Mouse (Mus musculus): ENCODE results near the gene 4933430I17Rik. TPM values are rescaled to one million over a fixed set of nuclear protein-coding genes. Genes with fewer than 3 reads are reported as not detected.
"Not testable (repeated sequence)": the region's sequence is repeated elsewhere in the genome, so short reads cannot be mapped to it uniquely, and the experiment has no call there.

4933430I17Rik gene
- 0.37 and 0.43 TPM in 2 replicates for polyA plus RNA-seq (2014; fragmentation: Nextera tagmentation; extraction: Ambion mirVana)

DNA sequence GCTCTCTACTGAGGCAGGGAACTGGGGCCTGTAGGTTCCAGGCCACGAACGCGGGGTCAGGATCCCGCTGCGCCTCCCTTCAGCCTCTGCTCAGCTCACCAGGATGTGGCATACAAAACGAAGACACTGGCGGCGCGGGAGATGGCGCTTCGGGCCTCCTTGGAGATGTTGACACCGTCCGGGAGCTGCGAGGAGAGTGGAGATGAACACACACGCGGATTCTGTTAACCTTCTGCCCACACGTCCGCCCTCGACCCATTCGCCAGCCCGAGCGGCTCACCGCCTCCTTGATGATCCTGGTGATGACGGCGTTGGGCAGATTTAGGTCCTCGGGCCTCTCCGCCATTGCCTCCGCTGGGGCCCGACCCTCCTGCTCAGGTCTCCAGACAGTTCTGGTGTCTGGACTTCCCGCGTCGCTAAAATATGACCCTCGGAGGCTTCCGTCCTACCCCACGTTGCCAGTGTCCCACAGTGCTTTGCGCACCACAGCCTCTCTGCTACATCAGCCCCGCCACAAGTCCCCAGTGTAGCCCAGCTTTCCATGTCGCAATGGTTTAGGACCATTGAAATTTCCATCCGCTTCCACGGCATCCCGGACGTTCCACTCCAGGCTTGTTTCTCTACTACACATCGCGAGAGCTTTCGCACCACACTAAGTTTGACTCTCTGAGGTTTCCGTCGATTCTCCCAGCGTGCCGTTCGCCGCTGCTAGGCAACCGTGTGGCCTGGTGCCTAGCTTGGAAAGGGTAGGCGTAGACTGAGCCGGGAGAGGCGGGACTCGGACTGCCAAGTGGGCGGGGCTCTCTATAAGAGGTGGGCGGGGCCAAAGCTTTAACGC lies at the start of gene 4933430I17Rik, which contains the start of gene Pole3:
Gene 4933430I17Rik, plus strand, starts transcription at position 719 of the 838 bp plus-strand sequence.
Gene Pole3, minus strand, starts transcription at position 418 of the 838 bp plus-strand sequence.
- WGBS: under 1% methylated on average over 59 of the region's 59 CpGs
- peak; percentile 99 for ATAC-seq (ENCODE audit: low read depth)

GRCm38 (mm10) chr4:62475793-62476192 lies 49.4 kb upstream of the 4933430I17Rik start:
- Histone ChIP-seq H3K4me1 (ENCODE audit: control insufficient read depth, insufficient read depth, low read length) (peaks cover 5% of the 10 kb centered on the region; the same call in 1 of the 2 replicates), H3K27ac (replicated peaks; ENCODE audit: low read depth, low read length) (no peak overlapping the region), H3K9me3 (ENCODE audit: control insufficient read depth, low read length) (no peaks in the 10 kb centered on the region), H3K36me3 (ENCODE audit: control insufficient read depth, insufficient read depth, low read length) (no peaks in the 10 kb centered on the region), H3K4me3 (ENCODE audit: low read depth, low read length) (no peak overlapping the region), H3K9ac (ENCODE audit: low read depth, low read length) (no peak overlapping the region), H3K4me2 (ENCODE audit: low read depth, low read length) (no peak overlapping the region), H3K27me3 (replicated peaks; ENCODE audit: control insufficient read depth, insufficient read depth, low read length) (peaks cover 7% of the 10 kb centered on the region)
- ATAC-seq (ENCODE audit: low read depth) (no peak), DNase-seq (ENCODE audit: low spot score) (no peak)
- 88% methylated on average over 6 of the region's 6 CpGs for WGBS

More for the DNA sequence above, at the start of gene 4933430I17Rik, which contains the start of gene Pole3:
- H3K9ac ChIP-seq (ENCODE audit: low read depth, low read length): peak within 1 kb of the TSS; percentile 85
- peak within 1 kb of the TSS; percentile 83 for H3K4me2 ChIP-seq (ENCODE audit: low read depth, low read length)
- H3K4me1 ChIP-seq (ENCODE audit: control insufficient read depth, insufficient read depth, low read length): peaks cover 13% of the 10 kb centered on the region
- peak within 1 kb of the TSS; percentile 68 for H3K4me3 ChIP-seq (ENCODE audit: low read depth, low read length)
- peaks cover 15% of the 10 kb centered on the region for H3K36me3 ChIP-seq (ENCODE audit: control insufficient read depth, insufficient read depth, low read length)
- peak within 1 kb of the TSS; percentile 92 for H3K27ac ChIP-seq (replicated peaks; ENCODE audit: low read depth, low read length)
- DNase-seq (ENCODE audit: low spot score): peak; percentile 99
- H3K27me3 ChIP-seq (replicated peaks; ENCODE audit: control insufficient read depth, insufficient read depth, low read length): no peaks in the 10 kb centered on the region
- H3K9me3 ChIP-seq (ENCODE audit: control insufficient read depth, low read length): no peaks in the 10 kb centered on the region

DNA sequence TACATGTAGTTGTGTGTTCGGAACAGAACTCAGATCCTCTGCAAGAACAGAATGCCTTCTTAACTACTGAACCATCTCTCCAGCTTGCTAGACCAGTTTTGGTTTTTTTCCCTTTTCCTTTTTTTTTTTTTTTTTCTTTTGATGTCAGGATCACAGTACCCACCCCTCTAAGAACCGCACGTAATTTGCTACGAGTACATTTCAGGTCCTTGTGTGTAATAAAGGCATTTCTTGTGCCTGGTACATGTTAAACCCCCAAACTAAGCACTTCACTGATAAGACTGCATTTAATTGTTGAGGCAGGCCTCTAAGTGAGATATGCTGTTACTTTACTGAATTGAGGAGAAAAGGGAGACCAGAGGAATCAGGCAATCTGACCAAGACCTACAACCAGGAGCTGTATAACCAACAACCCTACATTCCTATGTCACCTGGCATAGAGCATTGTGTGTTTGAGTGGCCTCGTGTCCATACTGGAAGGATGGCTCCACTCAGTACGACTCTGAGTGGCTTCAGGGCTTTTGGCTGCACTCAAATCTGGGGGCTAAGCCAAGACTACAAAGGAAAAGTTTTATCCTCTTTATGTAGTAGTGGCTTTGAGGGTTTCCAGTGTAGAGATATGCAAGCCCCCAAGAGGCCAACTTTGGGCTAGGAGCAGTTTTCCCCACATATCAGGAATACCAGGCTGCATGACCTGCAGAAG lies 47.5 kb upstream of the 4933430I17Rik start:
- Histone ChIP-seq H3K9ac (ENCODE audit: low read depth, low read length) (no peak overlapping the region), H3K4me3 (ENCODE audit: low read depth, low read length) (no peak overlapping the region), H3K4me1 (ENCODE audit: control insufficient read depth, insufficient read depth, low read length) (peaks cover 5% of the 10 kb centered on the region; the same call in 1 of the 2 replicates), H3K4me2 (ENCODE audit: low read depth, low read length) (no peak overlapping the region), H3K36me3 (ENCODE audit: control insufficient read depth, insufficient read depth, low read length) (no peaks in the 10 kb centered on the region), H3K27ac (replicated peaks; ENCODE audit: low read depth, low read length) (no peak overlapping the region), H3K9me3 (ENCODE audit: control insufficient read depth, low read length) (no peaks in the 10 kb centered on the region), H3K27me3 (replicated peaks; ENCODE audit: control insufficient read depth, insufficient read depth, low read length) (peaks cover 7% of the 10 kb centered on the region)
- WGBS: 64% methylated on average over 6 of the region's 6 CpGs
- ATAC-seq (ENCODE audit: low read depth) (no peak), DNase-seq (ENCODE audit: low spot score) (no peak)

- DNase-seq (ENCODE audit: low spot score); H3K4me1 ChIP-seq (ENCODE audit: control insufficient read depth, insufficient read depth, low read length); H3K9me3 ChIP-seq (ENCODE audit: control insufficient read depth, low read length); ATAC-seq (ENCODE audit: low read depth); H3K36me3 ChIP-seq (ENCODE audit: control insufficient read depth, insufficient read depth, low read length); H3K27me3 ChIP-seq (replicated peaks; ENCODE audit: control insufficient read depth, insufficient read depth, low read length); H3K27ac ChIP-seq (replicated peaks; ENCODE audit: low read depth, low read length): not testable (repeated sequence)
- Histone ChIP-seq H3K9ac (ENCODE audit: low read depth, low read length) (peak overlapping the region; percentile 48; the same call in 1 of the 2 replicates), H3K4me2 (ENCODE audit: low read depth, low read length) (peak overlapping the region; percentile 92), H3K4me3 (ENCODE audit: low read depth, low read length) (peak overlapping the region; percentile 48)
- whole genome bisulfite sequencing: 12% methylated on average over 11 of the region's 11 CpGs
Measured at GRCm38 (mm10) chr4:62479593-62479936, 45.6 kb upstream of the 4933430I17Rik start.

DNA sequence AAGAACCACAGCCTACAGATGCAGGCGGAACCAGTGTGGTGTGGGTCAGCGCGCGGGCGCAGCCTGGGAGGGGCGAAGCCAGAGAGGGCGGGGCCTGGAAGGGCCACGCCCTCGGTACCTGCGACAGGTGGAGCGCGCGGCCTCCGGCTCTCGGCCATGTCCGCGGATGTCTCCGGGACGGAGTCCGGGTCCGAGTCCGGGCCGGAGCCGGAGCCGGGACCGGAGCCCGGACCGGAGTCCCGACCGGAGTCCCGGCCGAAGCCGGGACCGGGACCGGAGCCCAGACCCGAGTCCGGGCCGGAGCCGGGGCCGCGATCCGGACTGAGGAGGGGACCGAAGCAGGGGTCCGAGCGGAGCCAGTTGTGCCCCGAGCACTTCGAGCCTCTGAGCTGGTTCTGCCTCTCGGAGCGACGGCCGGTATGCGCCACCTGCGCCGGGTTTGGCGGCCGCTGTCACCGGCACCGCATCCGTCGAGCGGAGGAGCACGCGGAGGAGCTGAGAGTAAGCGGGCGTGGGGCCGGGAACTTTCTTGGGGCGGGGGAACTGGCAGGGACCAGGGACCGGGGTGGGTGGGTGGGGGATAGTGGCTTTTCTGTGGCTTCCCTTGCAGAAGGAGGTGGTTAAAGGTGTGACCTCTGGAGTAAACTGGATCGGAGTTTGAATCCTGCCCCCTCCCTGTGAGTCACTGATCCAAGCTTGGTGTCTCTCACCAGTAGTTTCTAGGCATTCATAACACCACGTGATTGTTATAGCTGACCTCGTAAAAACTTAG lies 45.0 kb upstream of the 4933430I17Rik start, which contains the start of gene Bspry:
Gene Bspry, plus strand, starts transcription at position 117 of the 772 bp plus-strand sequence.
- ATAC-seq (ENCODE audit: low read depth) (peak; percentile 85), DNase-seq (ENCODE audit: low spot score) (peak; percentile 45)
- Histone ChIP-seq H3K27me3 (replicated peaks; ENCODE audit: control insufficient read depth, insufficient read depth, low read length) (peaks cover 7% of the 10 kb centered on the region), H3K27ac (replicated peaks; ENCODE audit: low read depth, low read length) (no peak within 1 kb of the TSS), H3K4me2 (ENCODE audit: low read depth, low read length) (peak within 1 kb of the TSS; percentile 92), H3K9ac (ENCODE audit: low read depth, low read length) (peak within 1 kb of the TSS; percentile 48), H3K9me3 (ENCODE audit: control insufficient read depth, low read length) (no peaks in the 10 kb centered on the region), H3K4me1 (ENCODE audit: control insufficient read depth, insufficient read depth, low read length) (peaks cover 5% of the 10 kb centered on the region; the same call in 1 of the 2 replicates), H3K36me3 (ENCODE audit: control insufficient read depth, insufficient read depth, low read length) (no peaks in the 10 kb centered on the region), H3K4me3 (ENCODE audit: low read depth, low read length) (peak within 1 kb of the TSS; percentile 48)
- WGBS: under 1% methylated on average over 31 of the region's 71 CpGs

- no peaks in the 10 kb centered on the region for H3K36me3 ChIP-seq (ENCODE audit: control insufficient read depth, insufficient read depth, low read length)
- peaks cover 5% of the 10 kb centered on the region; the same call in 1 of the 2 replicates for H3K4me1 ChIP-seq (ENCODE audit: control insufficient read depth, insufficient read depth, low read length)
- H3K4me3 ChIP-seq (ENCODE audit: low read depth, low read length): no peak overlapping the region
- peak; percentile 66 for DNase-seq (ENCODE audit: low spot score)
- H3K4me2 ChIP-seq (ENCODE audit: low read depth, low read length): no peak overlapping the region
- H3K27me3 ChIP-seq (replicated peaks; ENCODE audit: control insufficient read depth, insufficient read depth, low read length): peaks cover 7% of the 10 kb centered on the region
- H3K9ac ChIP-seq (ENCODE audit: low read depth, low read length): no peak overlapping the region
- WGBS: 39% methylated on average over 10 of the region's 10 CpGs
- H3K27ac ChIP-seq (replicated peaks; ENCODE audit: low read depth, low read length): no peak overlapping the region
- H3K9me3 ChIP-seq (ENCODE audit: control insufficient read depth, low read length): no peaks in the 10 kb centered on the region
- peak; percentile 38; the same call in 1 of the 2 replicates for ATAC-seq (ENCODE audit: low read depth)
Measured at GRCm38 (mm10) chr4:62480709-62481605, 44.2 kb upstream of the 4933430I17Rik start.

DNA sequence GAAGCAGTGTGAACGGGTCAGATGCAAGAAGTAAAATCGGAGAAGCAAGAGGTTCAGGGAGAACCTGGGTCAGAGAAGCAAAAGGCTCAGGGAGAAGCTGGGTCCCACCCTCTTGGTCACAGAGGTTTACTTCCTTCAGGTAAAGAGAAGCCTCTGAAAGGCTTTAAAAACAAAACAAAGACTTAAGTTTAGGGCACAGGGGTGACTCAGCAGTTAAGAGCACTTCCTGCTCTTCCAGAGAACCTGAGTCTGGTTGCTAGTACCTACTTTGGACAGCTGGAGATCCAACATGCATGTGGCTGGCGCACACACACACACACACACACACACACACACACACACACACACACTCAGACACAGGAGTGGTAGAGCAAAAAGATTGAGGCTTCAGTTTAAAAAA lies 40.2 kb upstream of the 4933430I17Rik start:
- Histone ChIP-seq H3K4me1 (ENCODE audit: control insufficient read depth, insufficient read depth, low read length) (no peaks in the 10 kb centered on the region; the same call in 1 of the 2 replicates), H3K4me2 (ENCODE audit: low read depth, low read length) (no peak overlapping the region), H3K36me3 (ENCODE audit: control insufficient read depth, insufficient read depth, low read length) (no peaks in the 10 kb centered on the region), H3K27me3 (replicated peaks; ENCODE audit: control insufficient read depth, insufficient read depth, low read length) (peaks cover 4% of the 10 kb centered on the region), H3K9ac (ENCODE audit: low read depth, low read length) (no peak overlapping the region), H3K27ac (replicated peaks; ENCODE audit: low read depth, low read length) (no peak overlapping the region), H3K4me3 (ENCODE audit: low read depth, low read length) (no peak overlapping the region), H3K9me3 (ENCODE audit: control insufficient read depth, low read length) (no peaks in the 10 kb centered on the region)
- ATAC-seq (ENCODE audit: low read depth) (no peak), DNase-seq (ENCODE audit: low spot score) (no peak)
- WGBS: 75% methylated on average over 3 of the region's 3 CpGs
